Mouse (Mus musculus) ES-E14 (cell line): ENCODE measurements around the gene Tcf19.

Source experiments
- CHD2 ChIP-seq: IDR thresholded peaks from 2 replicates; pipeline ENCODE4 v1.6.1; 2014; ENCODE audit warnings: mild to moderate bottlenecking, low read depth, low read length, inconsistent platforms
- HCFC1 ChIP-seq: IDR thresholded peaks from 2 replicates; pipeline ENCODE4 v1.6.1; 2012; ENCODE audit warnings: low read length, inconsistent platforms, borderline replicate concordance; ENCODE audit not compliant: insufficient read depth
- MAFK ChIP-seq: IDR thresholded peaks from 2 replicates; pipeline ENCODE4 v1.6.1; 2014; ENCODE audit warnings: mild to moderate bottlenecking, low read depth, low read length, inconsistent platforms; ENCODE audit not compliant: insufficient read depth
- ZC3H11A ChIP-seq: IDR thresholded peaks from 2 replicates; pipeline ENCODE4 v1.6.1; 2012; ENCODE audit warnings: low read depth, mild to moderate bottlenecking, inconsistent platforms, low read length, borderline replicate concordance
- ZNF384 ChIP-seq: IDR thresholded peaks from 2 replicates; pipeline ENCODE4 v1.6.1; 2012; ENCODE audit warnings: low read depth, low read length, inconsistent platforms

DNA sequence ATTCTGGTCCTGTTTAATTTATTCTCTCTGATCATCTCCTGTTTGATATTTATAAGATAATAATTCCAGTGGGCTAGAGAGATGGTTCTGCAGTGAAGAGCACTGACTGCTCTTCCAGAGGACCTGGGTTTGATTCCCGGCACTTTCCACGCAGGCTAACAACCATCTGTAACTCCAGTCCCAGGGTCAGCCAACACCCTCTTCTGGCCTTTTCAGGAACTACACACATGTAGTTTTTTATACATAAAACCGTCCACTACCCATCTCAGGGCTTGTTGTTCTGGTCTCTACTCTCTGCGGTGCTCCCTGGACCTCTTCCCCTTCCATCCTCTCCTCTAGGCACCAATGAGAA is 33.5 kb upstream of the Tcf19 start:
- TF ChIP-seq HCFC1 = no peak
- TF ChIP-seq ZNF384 = no peak
- TF ChIP-seq MAFK = no peak
- no peak for TF ChIP-seq CHD2
- TF ChIP-seq ZC3H11A = no peak
